Mouse (Mus musculus): Measurements from ENCODE around the gene Tmem91.

- TF ChIP-seq CTCF (IDR thresholded peaks at IDR 0.05; ENCODE audit: extremely low read depth, insufficient read depth, insufficient read length, insufficient replicate concordance) (no peak), POLR2A (IDR thresholded peaks at IDR 0.05; ENCODE audit: low read depth, low read length) (no peak)
Measured at GRCm38 (mm10) chr7:25623857-25624370, 51.1 kb downstream of the Tmem91 start.

Data from spleen, adult 2 months (tissue).